Mouse (Mus musculus): Measurements from ENCODE around the gene Slc26a1. TPM values are rescaled to one million over a fixed set of nuclear protein-coding genes. Genes with fewer than 3 reads are reported as not detected.

The Slc26a1 gene
- polyA plus RNA-seq (2017; shearing (Covaris generic)): under 1 TPM in 1 of 2 experiments, not detected in 1; 0.11 TPM

DNA sequence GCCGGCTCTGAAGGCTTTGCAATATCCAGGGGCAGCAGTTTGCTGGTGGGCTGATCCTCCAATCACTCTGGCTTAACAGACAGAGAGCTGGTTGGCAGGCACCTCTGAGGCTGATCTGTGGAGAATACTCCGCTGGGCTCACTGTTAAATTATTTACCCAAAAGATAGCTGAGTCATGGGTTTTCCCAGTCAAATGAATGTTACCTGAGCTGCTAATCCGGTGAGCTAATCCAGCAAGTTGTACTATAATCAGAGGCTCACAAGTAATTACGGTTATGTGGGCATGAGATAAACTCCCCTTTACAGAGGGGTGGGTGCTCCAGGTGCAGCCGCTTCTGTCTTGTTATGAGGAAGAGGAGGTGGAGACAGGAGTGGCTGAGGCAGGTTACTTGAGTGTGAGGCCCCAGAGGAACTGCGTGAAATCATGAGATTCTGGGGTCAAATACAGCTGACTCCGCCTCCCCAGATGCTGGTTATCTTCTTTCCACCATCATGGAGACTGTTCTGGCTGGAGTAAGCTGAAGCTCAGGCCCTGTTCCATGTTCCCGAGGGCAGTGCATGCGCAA is at the start of gene Slc26a1:
Gene Slc26a1 (minus strand): TSS at position 319 of the 566 bp plus-strand sequence.

DNA sequence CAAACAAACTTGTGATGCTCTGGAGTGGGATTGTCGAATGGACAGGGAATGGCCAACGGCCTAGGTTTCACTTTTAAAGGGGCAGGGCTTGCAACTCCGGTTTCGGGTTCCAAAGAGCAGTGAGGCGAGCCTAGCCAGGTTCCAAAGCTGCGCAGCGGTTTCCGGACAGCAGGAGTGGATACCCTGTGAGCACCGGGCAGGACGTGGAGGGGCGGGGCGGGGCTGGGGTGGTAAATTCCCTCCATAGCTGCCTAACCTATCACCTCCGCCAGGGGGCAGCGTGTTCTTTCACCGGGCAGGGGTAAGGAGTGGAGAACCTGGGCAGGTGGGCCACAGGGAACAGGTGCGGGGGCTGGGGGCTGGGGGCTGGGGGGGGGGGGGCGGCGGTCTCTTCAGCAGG is 16.9 kb upstream of the Slc26a1 start, which contains the start of gene Fgfrl1:
Gene Fgfrl1 (plus strand): TSS at position 112 of the 400 bp plus-strand sequence.

DNA sequence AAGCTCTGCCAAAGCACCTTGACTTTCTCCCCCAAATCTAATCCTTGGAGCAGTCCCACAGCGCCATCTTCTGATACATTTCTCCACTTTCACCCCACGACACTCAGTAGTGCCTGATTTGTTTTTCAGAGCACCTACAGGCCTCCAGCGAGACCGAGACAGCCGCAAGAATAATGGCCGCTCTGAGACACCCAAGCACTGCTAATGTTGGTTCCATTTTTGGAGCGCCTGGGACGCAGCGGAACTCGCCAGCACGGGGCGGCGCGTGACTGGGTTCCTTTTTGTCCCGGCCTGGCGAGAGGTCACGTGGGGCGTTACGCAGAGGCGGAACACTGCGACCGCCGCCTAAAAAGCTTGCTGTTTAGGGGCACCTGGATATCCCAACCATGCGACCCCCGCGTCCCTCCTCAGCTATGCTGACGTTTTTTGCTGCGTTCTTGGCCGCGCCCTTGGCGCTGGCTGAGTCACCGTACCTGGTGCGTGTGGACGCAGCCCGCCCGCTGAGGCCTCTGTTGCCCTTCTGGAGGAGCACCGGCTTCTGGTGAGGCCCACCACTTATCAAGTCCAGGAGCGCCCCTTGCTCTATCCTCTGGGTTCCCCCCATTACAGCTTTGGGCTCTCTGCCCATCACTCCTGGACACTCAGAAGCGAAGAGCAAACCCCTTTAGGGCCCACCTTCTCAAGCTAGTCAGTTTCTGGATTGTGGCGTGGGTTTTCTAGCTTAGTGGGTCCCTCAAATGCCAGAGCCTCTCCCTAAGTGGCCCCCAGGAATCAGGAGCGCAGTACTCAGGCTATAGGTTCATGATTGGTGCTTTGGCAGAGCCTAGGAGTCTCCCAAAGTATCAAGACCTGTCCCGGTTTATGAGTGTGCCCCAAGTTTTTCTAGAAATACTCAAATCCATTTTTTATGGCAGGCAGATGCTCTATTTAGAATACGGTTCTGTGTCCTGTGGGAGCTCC is 6.1 kb downstream of the Slc26a1 start, which contains the start of gene Dgkq:
Gene Dgkq (minus strand): TSS at position 696 of the 960 bp plus-strand sequence.

DNA sequence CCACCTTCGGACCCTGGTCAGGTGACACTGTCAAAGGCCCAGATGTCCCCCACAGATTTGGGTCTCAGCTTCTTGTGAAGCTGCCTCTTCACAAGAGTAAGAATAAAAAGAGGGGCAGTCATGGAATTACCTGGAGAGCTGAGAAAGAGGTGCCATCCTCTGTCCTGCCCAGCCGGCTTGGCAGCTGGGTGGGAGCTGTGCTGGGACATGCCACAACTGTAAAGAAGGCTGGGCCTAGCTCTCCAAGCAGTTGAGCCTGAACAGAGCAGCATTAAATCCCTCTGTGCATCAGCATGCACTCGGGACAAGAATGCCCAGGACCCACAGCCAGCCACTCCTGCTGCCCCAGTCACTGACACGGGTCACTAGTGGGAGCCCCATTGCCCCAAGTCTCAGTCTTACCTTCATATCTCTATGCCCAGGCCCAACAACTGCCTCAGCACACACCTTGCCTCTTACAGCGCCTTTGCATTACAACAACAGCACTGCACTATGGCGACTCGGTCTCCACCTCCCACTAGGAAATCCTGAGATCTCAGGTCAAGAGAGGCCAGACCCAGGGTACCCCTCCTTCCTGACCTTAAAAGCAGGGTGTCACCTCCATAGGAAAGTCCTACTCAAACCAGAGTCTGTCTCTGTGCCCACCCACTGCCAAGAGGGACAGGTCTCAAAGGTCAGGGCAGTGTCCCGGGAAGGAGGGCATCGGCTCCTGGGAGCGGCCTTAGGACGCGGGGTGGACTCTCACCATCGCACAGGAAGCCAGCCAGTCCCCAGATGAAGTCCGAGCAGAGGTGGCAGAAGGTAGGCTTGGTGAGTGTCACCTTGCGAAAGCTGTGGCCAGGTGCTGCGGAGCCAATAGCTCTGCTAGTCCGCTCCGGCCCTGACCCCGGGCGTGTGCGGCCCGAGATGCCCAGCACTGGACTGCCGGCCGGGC is 15.4 kb downstream of the Slc26a1 start, which contains the start of gene Idua:
Gene Idua (plus strand): TSS at position 634 of the 934 bp plus-strand sequence.

DNA sequence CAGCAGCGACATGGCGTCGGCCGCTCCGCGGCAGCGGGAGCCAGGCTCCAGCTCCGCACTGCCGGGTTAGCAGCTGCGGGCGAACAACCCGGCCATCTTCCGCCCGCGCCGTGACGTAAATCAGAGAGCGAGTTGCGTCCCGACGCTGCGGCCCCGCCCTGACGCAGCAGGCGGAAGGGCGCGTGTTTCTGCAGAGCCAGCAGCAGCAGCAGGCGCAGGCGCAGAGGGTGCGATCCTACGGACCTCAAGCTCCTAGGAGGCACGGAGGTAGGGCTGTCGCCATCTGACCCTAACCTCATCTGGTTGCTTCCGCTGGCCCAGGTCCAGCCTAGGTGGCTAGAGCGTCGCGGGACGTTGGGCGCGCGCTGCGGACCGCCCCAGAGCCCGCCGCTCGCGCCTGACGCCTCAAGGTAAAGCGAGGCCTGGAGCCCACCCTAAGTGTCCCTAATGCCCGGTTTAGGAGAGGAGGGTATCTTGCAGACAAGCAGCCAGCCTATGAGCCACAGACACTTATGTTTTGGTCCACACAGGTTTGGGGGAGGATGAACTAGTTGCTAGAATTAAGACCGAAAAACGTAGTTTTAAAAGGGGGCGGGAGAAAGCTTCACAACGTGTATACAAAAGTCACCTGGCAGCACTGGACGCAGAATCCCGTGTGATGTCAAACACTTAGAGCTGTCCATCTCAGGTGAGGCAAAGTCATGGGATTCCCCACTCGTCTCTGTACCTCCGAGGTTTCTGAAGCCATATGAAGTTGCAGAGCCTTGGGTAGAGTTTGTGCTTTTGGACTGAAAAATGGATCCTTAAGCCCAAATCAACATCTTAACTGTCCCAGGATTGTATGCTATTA is 45.5 kb downstream of the Slc26a1 start, which contains the start of the genes Gak and Tmem175:
Gene Gak (minus strand): TSS at position 122 of the 850 bp plus-strand sequence.
Gene Tmem175 (plus strand): TSS at position 137 of the 850 bp plus-strand sequence.

Other genes with a start within 250 kb of the Slc26a1 start
- 100 to 1,000 TPM; 201 to 223 TPM for gene Atp5k, start 241.1 kb downstream of the Slc26a1 start, polyA plus RNA-seq (2017; shearing (Covaris generic))
- gene Mfsd7a, start 226.7 kb downstream of the Slc26a1 start, polyA plus RNA-seq (2017; shearing (Covaris generic)): under 1 TPM in 1 of 2 experiments, not detected in 1; 0.11 TPM
- 10 to 100 TPM; 13.1 to 14.9 TPM for gene Pcgf3, start 214.3 kb downstream of the Slc26a1 start, polyA plus RNA-seq (2017; shearing (Covaris generic))
- not detected for gene Cplx1, start 125.5 kb downstream of the Slc26a1 start, polyA plus RNA-seq (2017; shearing (Covaris generic))
- gene Gak, start 45.8 kb downstream of the Slc26a1 start, polyA plus RNA-seq (2017; shearing (Covaris generic)): 100 to 1,000 TPM in 1 of 2 experiments, 10 to 100 TPM in 1; 95.2 to 144 TPM
- gene Tmem175, start 45.8 kb downstream of the Slc26a1 start, polyA plus RNA-seq (2017; shearing (Covaris generic)): 10 to 100 TPM; 36.5 to 44.6 TPM
- gene Idua, start 15.2 kb downstream of the Slc26a1 start, polyA plus RNA-seq (2017; shearing (Covaris generic)): 10 to 100 TPM; 23.0 to 30.2 TPM
- gene Dgkq, start 5.9 kb downstream of the Slc26a1 start, polyA plus RNA-seq (2017; shearing (Covaris generic)): 10 to 100 TPM; 15.6 to 21.7 TPM
- 1 to 10 TPM in 1 of 2 experiments, under 1 TPM in 1; 0.74 to 1.5 TPM for gene Fgfrl1, start 16.8 kb upstream of the Slc26a1 start, polyA plus RNA-seq (2017; shearing (Covaris generic))
- not detected for gene Rnf212, start 99.4 kb upstream of the Slc26a1 start, polyA plus RNA-seq (2017; shearing (Covaris generic))
- gene Tmed11, start 119.8 kb upstream of the Slc26a1 start, polyA plus RNA-seq (2017; shearing (Covaris generic)): not detected
- gene Vmn2r8, start 133.3 kb upstream of the Slc26a1 start, polyA plus RNA-seq (2017; shearing (Covaris generic)): not detected
- under 1 TPM in 1 of 2 experiments, not detected in 1; 0.05 TPM for gene Vmn2r9, start 177.0 kb upstream of the Slc26a1 start, polyA plus RNA-seq (2017; shearing (Covaris generic))